Mouse (Mus musculus) CH12.LX (cell line): ENCODE results near the gene Klk6. TPM values are rescaled to one million over a fixed set of nuclear protein-coding genes. Genes with fewer than 3 reads are reported as not detected.

ENCODE experiments used
- DNase-seq: peaks from one replicate; pipeline ENCODE4 v3.0.0-alpha.2; 2013; ENCODE audit errors: extremely low read depth
- H3K27ac ChIP-seq: 2 replicates; pipeline ENCODE4 v1.5.1; 2012; ENCODE audit warnings: low read depth, mild to moderate bottlenecking, control low read depth, moderate library complexity; ENCODE audit not compliant: insufficient read depth
- H3K27me3 ChIP-seq: replicated peaks from 2 replicates; pipeline ENCODE3; 2012; ENCODE audit warnings: inconsistent platforms
- H3K36me3 ChIP-seq, 2 experiments: replicated peaks in 1 of 2; 2 replicates each; pipeline versions ENCODE3 to v1.6.1; 2012; ENCODE audit warnings: inconsistent platforms in 1 of 2, low read length in 1 of 2, mild to moderate bottlenecking in 1 of 2, mixed read lengths in 1 of 2, moderate library complexity in 1 of 2; ENCODE audit not compliant: control insufficient read depth in 1 of 2, insufficient read depth in 1 of 2
- H3K4me1 ChIP-seq, 2 experiments: 2 replicates each; pipeline ENCODE4 v1.6.1; 2012; ENCODE audit warnings: inconsistent platforms in 1 of 2, moderate library complexity in 1 of 2; ENCODE audit not compliant: insufficient read depth in 2 of 2, control insufficient read depth in 1 of 2
- H3K4me2 ChIP-seq: 2 replicates; pipeline ENCODE4 v1.6.1; 2012; ENCODE audit warnings: low read depth, mild to moderate bottlenecking, control low read depth; ENCODE audit not compliant: poor library complexity, insufficient read depth, severe bottlenecking
- H3K4me3 ChIP-seq, 3 experiments: fragments of 150-350 bp in 1 of 3; sonication (generic) in 1 of 3; replicated peaks in 1 of 3; 2 replicates each; pipeline versions ENCODE3 to v1.5.1; 2011 to 2012; ENCODE audit warnings: low read depth in 2 of 3, low read length in 2 of 3, mild to moderate bottlenecking in 2 of 3, moderate library complexity in 2 of 3, control low read depth in 1 of 3, improper control_type of control experiment in 1 of 3, inconsistent platforms in 1 of 3, mixed read lengths in 1 of 3; ENCODE audit not compliant: poor library complexity in 1 of 3
- H3K79me2 ChIP-seq: replicated peaks from 2 replicates; pipeline ENCODE4 v1.6.1; 2012; ENCODE audit warnings: mild to moderate bottlenecking, moderate library complexity; ENCODE audit not compliant: control insufficient read depth, poor library complexity, insufficient read depth, severe bottlenecking; ENCODE audit errors: extremely low read depth
- H3K9ac ChIP-seq: 2 replicates; pipeline ENCODE4 v1.6.1; 2012; ENCODE audit warnings: low read depth, mild to moderate bottlenecking, control low read depth, moderate library complexity; ENCODE audit not compliant: insufficient read depth
- H3K9me3 ChIP-seq: replicated peaks from 2 replicates; pipeline ENCODE3; 2012; ENCODE audit warnings: low read length, inconsistent platforms, mixed read lengths
- BHLHE40 ChIP-seq: IDR thresholded peaks from 2 replicates; pipeline ENCODE4 v1.6.1; 2011; ENCODE audit warnings: mild to moderate bottlenecking, low read depth, low read length, improper control_type of control experiment
- CHD1 ChIP-seq: IDR thresholded peaks from 2 replicates; pipeline ENCODE4 v1.6.1; 2012; ENCODE audit warnings: low read depth, low read length, improper control_type of control experiment, inconsistent platforms
- E2F4 ChIP-seq: IDR thresholded peaks from 2 replicates; pipeline ENCODE4 v1.6.1; 2011; ENCODE audit warnings: low read depth, low read length, improper control_type of control experiment; ENCODE audit not compliant: insufficient replicate concordance
- ELF1 ChIP-seq: IDR thresholded peaks from 2 replicates; pipeline ENCODE4 v1.6.1; 2014; ENCODE audit warnings: low read depth, mild to moderate bottlenecking, inconsistent platforms, low read length, improper control_type of control experiment
- EP300 ChIP-seq: IDR thresholded peaks from 2 replicates; pipeline ENCODE4 v1.6.1; 2011; ENCODE audit warnings: low read length, improper control_type of control experiment
- ETS1 ChIP-seq: conservative IDR thresholded peaks from 2 replicates; pipeline ENCODE4 v1.6.1; 2012; ENCODE audit warnings: low read depth, mild to moderate bottlenecking, inconsistent platforms, low read length, improper control_type of control experiment, moderate library complexity
- GABPA ChIP-seq: IDR thresholded peaks from 2 replicates; pipeline ENCODE4 v1.6.1; 2012; ENCODE audit warnings: low read depth, low read length, improper control_type of control experiment, inconsistent platforms; ENCODE audit not compliant: insufficient replicate concordance
- HCFC1 ChIP-seq: IDR thresholded peaks from 2 replicates; pipeline ENCODE4 v1.6.1; 2012; ENCODE audit warnings: low read depth, mild to moderate bottlenecking, inconsistent platforms, low read length, improper control_type of control experiment
- JUN ChIP-seq: IDR thresholded peaks from 2 replicates; pipeline ENCODE4 v1.6.1; 2011; ENCODE audit warnings: low read depth, mild to moderate bottlenecking, low read length, improper control_type of control experiment, moderate library complexity; ENCODE audit not compliant: insufficient read depth
- KAT2A ChIP-seq: IDR thresholded peaks from 2 replicates; pipeline ENCODE4 v1.6.1; 2012; ENCODE audit warnings: low read length, improper control_type of control experiment, inconsistent platforms; ENCODE audit not compliant: insufficient replicate concordance
- MAFK ChIP-seq: IDR thresholded peaks from 2 replicates; pipeline ENCODE4 v1.6.1; 2011; ENCODE audit warnings: low read length, improper control_type of control experiment; ENCODE audit not compliant: insufficient replicate concordance
- MAX ChIP-seq: IDR thresholded peaks from 2 replicates; pipeline ENCODE4 v1.6.1; 2011; ENCODE audit warnings: low read length, improper control_type of control experiment
- MAZ ChIP-seq: IDR thresholded peaks from 2 replicates; pipeline ENCODE4 v1.6.1; 2012; ENCODE audit warnings: low read depth, mild to moderate bottlenecking, inconsistent platforms, low read length, improper control_type of control experiment, moderate library complexity
- MEF2A ChIP-seq: IDR thresholded peaks from 2 replicates; pipeline ENCODE4 v1.6.1; 2014; ENCODE audit warnings: low read depth, mild to moderate bottlenecking, inconsistent platforms, low read length, improper control_type of control experiment, borderline replicate concordance
- MYC ChIP-seq: IDR thresholded peaks from 2 replicates; pipeline ENCODE4 v1.6.1; 2011; ENCODE audit warnings: low read depth, mild to moderate bottlenecking, improper control_type of control experiment, low read length
- NELFE ChIP-seq: IDR thresholded peaks from 2 replicates; pipeline ENCODE4 v1.6.1; 2011; ENCODE audit warnings: low read depth, low read length, improper control_type of control experiment
- POLR2AphosphoS2 ChIP-seq: IDR thresholded peaks from 2 replicates; pipeline ENCODE4 v1.6.1; 2011; ENCODE audit warnings: low read depth, low read length, improper control_type of control experiment
- RCOR1 ChIP-seq: conservative IDR thresholded peaks from 2 replicates; pipeline ENCODE4 v1.6.1; 2012; ENCODE audit warnings: low read depth, mild to moderate bottlenecking, inconsistent platforms, low read length, improper control_type of control experiment
- SIN3A ChIP-seq: IDR thresholded peaks from 2 replicates; pipeline ENCODE4 v1.6.1; 2012; ENCODE audit warnings: low read length, improper control_type of control experiment, inconsistent platforms
- TBP ChIP-seq: conservative IDR thresholded peaks from 2 replicates; pipeline ENCODE4 v1.6.1; 2011; ENCODE audit warnings: low read depth, low read length, improper control_type of control experiment
- UBTF ChIP-seq: IDR thresholded peaks from 2 replicates; pipeline ENCODE4 v1.6.1; 2012; ENCODE audit warnings: low read depth, mild to moderate bottlenecking, inconsistent platforms, low read length, improper control_type of control experiment, moderate library complexity
- ZKSCAN1 ChIP-seq: IDR thresholded peaks from 2 replicates; pipeline ENCODE4 v1.6.1; 2012; ENCODE audit warnings: low read depth, inconsistent platforms, low read length, improper control_type of control experiment, borderline replicate concordance
- dilution Hi-C: fragments of 300-500 bp; cut with MboI; formaldehyde crosslinking; loops from 2 replicates; pipeline ENCODE4 v1.14.3; 2020; ENCODE audit warnings: low sequenced_read_pairs; ENCODE audit not compliant: extremely low pct_unique_long_range_greater_than_20kb, extremely low pct_ligation_motif_present
- in situ Hi-C: fragments of 300-500 bp; cut with MboI; formaldehyde crosslinking; loops from 3 replicates; pipeline ENCODE4 v1.14.3; 2019; ENCODE audit warnings: low sequenced_read_pairs, low pct_ligation_motif_present, low pct_unique_long_range_greater_than_20kb, mixed read lengths
- polyA plus RNA-seq: library from polyadenylated mRNA; unstranded; fragments of >175 nt; gene quantifications from 2 replicates; pipeline ENCODE4 v1.2.1, GENCODE M21; 2012; ENCODE audit warnings: low read depth; ENCODE audit not compliant: insufficient read length
- total RNA-seq, 2 experiments: library from RNA; depleted of rRNA; stranded (reverse); fragments of 300-350 nt in 1 of 2; fragments of >200 nt in 1 of 2; gene quantifications; 2 replicates each; pipeline ENCODE4 v1.2.3; 2012 to 2014

Gene Klk6
- total and polyA plus RNA-seq, 3 experiments: not detected

GRCm38 (mm10) chr7:43827706-43828105, 3.4 kb downstream of the Klk6 start:
- no peaks in the 10 kb centered on the region for H3K79me2 ChIP-seq
- DNase-seq: no peak
- H3K36me3 ChIP-seq: no peaks in the 10 kb centered on the region
- peaks cover 0 to 3% of the 10 kb centered on the region in 2 experiments; a peak in 1 of 4 replicates for H3K4me1 ChIP-seq
- dilution Hi-C loops (no loop called here), in situ Hi-C loops (no loop called here)
- H3K4me2 ChIP-seq: no peak overlapping the region
- no peak overlapping the region for H3K27ac ChIP-seq
- H3K9me3 ChIP-seq: no peaks in the 10 kb centered on the region
- H3K9ac ChIP-seq: no peak overlapping the region
- TF ChIP-seq MAZ (no peak), MAFK (no peak), CHD1 (no peak), MYC (no peak), MAX (no peak), E2F4 (no peak), JUN (no peak), SIN3A (no peak), GABPA (no peak), ELF1 (no peak), BHLHE40 (no peak), MEF2A (no peak), KAT2A (no peak), NELFE (no peak), POLR2AphosphoS2 (no peak)
- peaks cover 90% of the 10 kb centered on the region for H3K27me3 ChIP-seq
- H3K4me3 ChIP-seq: no peak overlapping the region

GRCm38 (mm10) chr7:43829006-43829405, 4.7 kb downstream of the Klk6 start:
- H3K9ac ChIP-seq: no peak overlapping the region
- in situ Hi-C loops (no loop called here), dilution Hi-C loops (no loop called here)
- no peaks in the 10 kb centered on the region for H3K79me2 ChIP-seq
- no peak for TF ChIP-seq CHD1
- no peak for TF ChIP-seq ETS1
- no peak for TF ChIP-seq MAX
- no peak for TF ChIP-seq UBTF
- no peak for TF ChIP-seq RCOR1
- no peak for TF ChIP-seq ZKSCAN1
- TF ChIP-seq BHLHE40: no peak
- no peak for TF ChIP-seq E2F4
- no peak for TF ChIP-seq TBP
- TF ChIP-seq HCFC1: no peak
- TF ChIP-seq EP300: no peak
- peaks cover 87% of the 10 kb centered on the region for H3K27me3 ChIP-seq
- H3K27ac ChIP-seq: no peak overlapping the region
- H3K4me1 ChIP-seq: peaks cover 0 to 3% of the 10 kb centered on the region in 2 experiments; a peak in 1 of 4 replicates
- no peak overlapping the region for H3K4me2 ChIP-seq
- H3K9me3 ChIP-seq: no peaks in the 10 kb centered on the region
- H3K4me3 ChIP-seq: no peak overlapping the region
- no peak for DNase-seq
- no peaks in the 10 kb centered on the region for H3K36me3 ChIP-seq
